Mouse (Mus musculus) forebrain, embryonic 15.5 days (tissue): Measurements from ENCODE around the gene Zfp317. TPM values are rescaled to one million over a fixed set of nuclear protein-coding genes. Genes with fewer than 3 reads are reported as not detected.
A peak's percentile ranks its signal among the peaks of the same experiment; 100 is the strongest.
"Not testable (repeated sequence)": the region's sequence is repeated elsewhere in the genome, so short reads cannot be mapped to it uniquely, and the experiment has no call there.

ENCODE experiments used
- ATAC-seq: fragments of 200-750 bp; cut with Nextera tagmentation; replicated peaks from 2 replicates; pipeline ENCODE4 v1.8.0; 2017; ENCODE audit warnings: mild to moderate bottlenecking, moderate TSS enrichment, moderate library complexity
- H3K27ac ChIP-seq: fragments of 300-500 bp; sonication (generic); replicated peaks from 2 replicates; pipeline ENCODE4 v1.5.1; 2015; ENCODE audit warnings: mild to moderate bottlenecking, inconsistent platforms
- H3K27me3 ChIP-seq: fragments of 300-500 bp; sonication (generic); 2 replicates; pipeline ENCODE4 v1.6.1; 2015; ENCODE audit warnings: inconsistent platforms
- H3K36me3 ChIP-seq: fragments of 300-500 bp; sonication (generic); 2 replicates; pipeline ENCODE4 v1.6.1; 2015; ENCODE audit warnings: mild to moderate bottlenecking, inconsistent platforms
- H3K4me1 ChIP-seq: fragments of 300-500 bp; sonication (generic); 2 replicates; pipeline ENCODE4 v1.6.1; 2015; ENCODE audit warnings: inconsistent platforms
- H3K4me2 ChIP-seq: fragments of 300-500 bp; sonication (generic); replicated peaks from 2 replicates; pipeline ENCODE4 v1.6.1; 2015; ENCODE audit warnings: mild to moderate bottlenecking, inconsistent platforms
- H3K4me3 ChIP-seq: fragments of 300-500 bp; sonication (generic); 2 replicates; pipeline ENCODE4 v1.5.1; 2015; ENCODE audit warnings: mild to moderate bottlenecking, inconsistent platforms
- H3K9ac ChIP-seq: fragments of 300-500 bp; sonication (generic); replicated peaks from 2 replicates; pipeline ENCODE4 v1.6.1; 2015; ENCODE audit warnings: mild to moderate bottlenecking, inconsistent platforms
- H3K9me3 ChIP-seq: fragments of 300-500 bp; sonication (generic); 2 replicates; pipeline ENCODE4 v1.6.1; 2016; ENCODE audit warnings: inconsistent platforms
- WGBS: fragments of 180-500 bp; shearing (Covaris S2); methylation state at CpG from one replicate; pipeline ENCODE4 v1.1.7; 2015; ENCODE audit warnings: mixed read lengths; 5-methylcytosine and 5-hydroxymethylcytosine counted together
- polyA plus RNA-seq: library from polyadenylated mRNA; unstranded; fragments of >200 nt; fragmentation: Nextera tagmentation; extraction: Ambion mirVana; gene quantifications from 2 replicates; pipeline ENCODE4 v1.2.1, GENCODE M21; 2015

Gene Zfp317
- 46.7 and 49.8 TPM in 2 replicates for polyA plus RNA-seq

DNA sequence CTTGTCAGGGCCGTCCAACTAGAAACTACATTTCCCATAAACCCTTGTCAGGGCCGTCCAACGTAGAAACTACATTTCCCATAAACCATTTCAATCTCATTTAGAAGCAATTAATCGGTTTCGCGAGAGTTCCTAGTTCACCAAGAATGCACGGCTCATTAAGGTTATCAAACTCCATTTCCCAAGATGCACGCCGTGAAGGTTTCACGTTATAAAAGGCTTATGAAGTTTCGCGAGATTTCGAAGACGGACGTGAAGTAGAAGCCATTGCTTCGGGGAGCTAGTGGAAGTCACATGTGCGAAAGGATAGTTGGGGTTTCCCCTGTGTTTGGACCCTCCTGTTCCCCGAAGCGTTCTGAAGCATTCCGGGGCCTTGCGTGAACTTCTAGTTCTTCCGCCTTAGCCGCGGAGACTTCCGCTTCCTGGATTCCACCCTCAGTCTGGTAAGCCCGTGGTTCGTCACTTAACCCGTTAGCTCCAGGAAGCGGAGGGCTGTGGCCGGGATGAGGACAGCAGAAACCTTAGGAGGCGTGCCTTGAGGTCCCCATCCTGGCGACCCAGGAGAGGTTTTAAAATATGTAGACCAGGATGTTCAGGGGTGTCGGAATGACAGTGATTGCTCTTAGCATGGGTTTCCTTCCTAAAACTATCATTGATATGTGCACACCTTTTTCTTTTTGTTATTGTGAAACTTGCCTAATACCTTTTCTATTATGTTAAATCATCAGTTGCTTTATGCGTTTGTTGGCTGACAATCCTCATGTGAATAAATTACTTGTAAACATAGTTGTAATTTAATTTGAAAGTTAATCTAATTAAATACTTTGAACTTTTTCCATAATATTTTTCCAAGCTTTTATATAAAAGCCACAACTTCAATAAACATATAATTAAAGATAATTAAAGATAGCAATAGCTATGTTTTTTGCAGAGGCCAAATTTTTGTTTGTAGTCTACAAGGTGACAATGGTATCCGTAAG lies at the start of gene Zfp317:
Gene Zfp317, plus strand, starts transcription at position 260 of the 980 bp plus-strand sequence.
- peak; percentile 98 for ATAC-seq
- Histone ChIP-seq H3K36me3 (peaks cover 7% of the 10 kb centered on the region; the same call in 1 of the 2 replicates), H3K27me3 (no peaks in the 10 kb centered on the region), H3K4me3 (peak within 1 kb of the TSS; percentile 70), H3K9ac (peak within 1 kb of the TSS; percentile 63), H3K9me3 (no peaks in the 10 kb centered on the region), H3K4me1 (no peaks in the 10 kb centered on the region), H3K4me2 (peak within 1 kb of the TSS; percentile 44), H3K27ac (peak within 1 kb of the TSS; percentile 89)
- WGBS: 2% methylated on average over 35 of the region's 35 CpGs

DNA sequence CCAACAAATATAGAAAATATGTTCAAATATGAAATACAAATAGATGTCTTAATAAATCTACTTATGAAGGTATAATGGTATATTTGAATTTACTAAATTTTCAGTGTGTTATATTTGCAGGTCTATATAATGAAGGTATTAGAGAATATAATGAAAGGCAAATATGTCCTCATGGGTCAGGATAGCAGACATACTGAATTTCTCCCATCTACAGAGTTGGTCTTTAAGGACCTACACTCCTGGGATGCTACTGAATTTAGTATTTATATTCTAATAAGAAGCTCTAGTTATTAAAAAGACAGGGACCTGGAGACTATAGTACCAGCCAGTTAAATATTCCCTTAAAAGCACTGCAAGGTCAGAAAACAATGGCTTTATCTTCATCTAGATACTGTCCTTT lies 39.6 kb upstream of the Zfp317 start, which contains the start of gene Olfr855:
Gene Olfr855, plus strand, starts transcription at position 301 of the 400 bp plus-strand sequence.
- Histone ChIP-seq H3K4me2 (no peak within 1 kb of the TSS), H3K4me3 (no peak within 1 kb of the TSS), H3K4me1 (no peaks in the 10 kb centered on the region), H3K27ac (no peak within 1 kb of the TSS), H3K36me3 (no peaks in the 10 kb centered on the region), H3K27me3 (no peaks in the 10 kb centered on the region), H3K9me3 (no peaks in the 10 kb centered on the region), H3K9ac (no peak within 1 kb of the TSS)
- no peak for ATAC-seq

DNA sequence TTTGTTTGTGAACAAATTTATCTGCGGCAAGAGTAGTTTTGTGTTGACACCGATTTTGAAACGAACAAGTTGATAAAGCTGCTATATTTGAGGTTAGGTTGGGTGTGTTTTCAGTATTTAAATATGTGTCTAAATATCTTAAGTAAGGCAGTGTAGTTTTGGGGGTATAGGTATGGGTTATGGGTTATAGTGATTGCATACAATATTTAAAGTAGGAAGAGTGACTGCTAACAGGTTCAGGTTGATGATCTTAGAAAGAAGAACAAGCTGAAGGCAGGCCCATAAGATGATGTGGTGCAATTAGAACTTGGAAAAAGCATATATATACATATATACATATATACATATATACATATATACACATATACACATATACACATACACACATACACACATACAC lies 605 bp upstream of the Zfp317 start:
- ATAC-seq: peak; percentile 20; the same call in 1 of the 2 replicates
- WGBS: 99% methylated on average over 3 of the region's 3 CpGs
- no peak overlapping the region for H3K4me2 ChIP-seq

DNA sequence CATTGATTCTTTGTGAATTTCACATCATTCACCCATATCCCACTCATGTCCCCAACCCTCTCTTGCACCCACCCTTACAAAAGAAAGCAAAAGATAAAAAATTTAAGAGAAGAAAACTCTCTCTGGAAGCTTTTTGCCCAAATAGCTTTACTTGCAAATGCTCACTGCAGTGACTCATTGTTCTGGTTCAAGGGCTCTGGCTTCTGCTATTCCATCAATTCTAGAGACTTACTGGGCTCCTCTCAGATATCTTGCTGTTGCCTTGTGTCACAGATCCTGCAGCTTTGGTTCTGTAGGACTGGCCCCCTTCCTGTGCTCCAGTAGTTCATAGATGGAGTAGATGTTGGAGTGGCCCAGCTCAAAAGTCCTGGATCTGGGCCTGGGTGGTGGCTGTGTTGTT lies 7.7 kb downstream of the Zfp317 start:
- Histone ChIP-seq H3K27me3 (no peaks in the 10 kb centered on the region), H3K4me2 (no peak overlapping the region), H3K4me1 (no peaks in the 10 kb centered on the region), H3K36me3 (peaks cover 21% of the 10 kb centered on the region), H3K9me3 (no peaks in the 10 kb centered on the region), H3K4me3 (no peak overlapping the region), H3K27ac (no peak overlapping the region), H3K9ac (no peak overlapping the region)
- no peak for ATAC-seq

More for the DNA sequence above, 605 bp upstream of the Zfp317 start:
- H3K36me3 ChIP-seq: peaks cover 4% of the 10 kb centered on the region; the same call in 1 of the 2 replicates
- no peaks in the 10 kb centered on the region for H3K4me1 ChIP-seq
- no peak overlapping the region for H3K27ac ChIP-seq
- peak overlapping the region; percentile 70; the same call in 1 of the 2 replicates for H3K4me3 ChIP-seq
- H3K9ac ChIP-seq: no peak overlapping the region
- no peaks in the 10 kb centered on the region for H3K9me3 ChIP-seq
- no peaks in the 10 kb centered on the region for H3K27me3 ChIP-seq

DNA sequence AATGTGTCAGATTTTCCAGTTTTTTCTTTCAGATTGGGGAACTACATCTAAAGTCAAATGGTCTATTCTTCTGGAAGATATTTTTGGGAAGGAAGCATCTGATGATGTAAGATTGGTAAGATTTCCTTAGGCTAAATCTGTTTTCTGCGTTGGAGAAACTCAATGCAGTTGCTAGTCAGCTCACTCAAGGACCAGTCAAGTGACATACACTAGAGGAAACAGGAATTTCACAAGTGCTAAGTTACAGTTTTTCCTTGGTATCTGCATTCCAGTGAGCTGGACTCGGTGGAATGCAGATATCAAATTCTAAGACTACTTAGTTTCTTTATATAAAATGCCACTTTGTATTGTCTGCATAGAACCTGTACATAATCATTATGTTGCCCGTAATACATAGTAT lies 23.3 kb downstream of the Zfp317 start:
- no peak overlapping the region for H3K9ac ChIP-seq
- no peak overlapping the region for H3K4me3 ChIP-seq
- WGBS: 97% methylated on average over 3 of the region's 3 CpGs
- no peak overlapping the region for H3K4me2 ChIP-seq
- H3K27ac ChIP-seq: no peak overlapping the region
- H3K9me3 ChIP-seq: no peaks in the 10 kb centered on the region
- no peak for ATAC-seq
- H3K36me3 ChIP-seq: peaks cover 82% of the 10 kb centered on the region
- no peaks in the 10 kb centered on the region for H3K27me3 ChIP-seq
- no peaks in the 10 kb centered on the region for H3K4me1 ChIP-seq

DNA sequence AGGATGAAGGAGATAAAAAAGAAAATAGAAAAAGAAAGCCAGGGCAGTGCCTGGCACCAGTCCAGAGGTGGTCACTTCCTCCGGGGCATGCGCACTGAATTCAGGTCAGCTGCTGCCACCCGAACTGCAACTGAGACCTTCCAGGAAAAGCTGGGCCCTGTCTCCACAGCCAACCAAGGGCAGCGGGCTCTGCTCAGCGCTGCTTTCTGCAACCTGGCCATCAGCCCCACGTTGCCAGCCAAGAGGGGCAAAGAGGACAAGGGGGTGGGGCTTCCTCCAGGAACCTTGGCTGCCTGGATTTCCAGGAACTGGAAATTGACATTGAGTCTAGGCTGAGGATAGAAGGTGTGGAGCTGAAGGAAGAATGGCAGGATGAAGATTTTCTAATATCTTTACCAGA lies 68.4 kb downstream of the Zfp317 start:
- 92% methylated on average over 6 of the region's 6 CpGs for WGBS
- H3K27ac ChIP-seq: no peak overlapping the region
- H3K4me1 ChIP-seq: no peaks in the 10 kb centered on the region

DNA sequence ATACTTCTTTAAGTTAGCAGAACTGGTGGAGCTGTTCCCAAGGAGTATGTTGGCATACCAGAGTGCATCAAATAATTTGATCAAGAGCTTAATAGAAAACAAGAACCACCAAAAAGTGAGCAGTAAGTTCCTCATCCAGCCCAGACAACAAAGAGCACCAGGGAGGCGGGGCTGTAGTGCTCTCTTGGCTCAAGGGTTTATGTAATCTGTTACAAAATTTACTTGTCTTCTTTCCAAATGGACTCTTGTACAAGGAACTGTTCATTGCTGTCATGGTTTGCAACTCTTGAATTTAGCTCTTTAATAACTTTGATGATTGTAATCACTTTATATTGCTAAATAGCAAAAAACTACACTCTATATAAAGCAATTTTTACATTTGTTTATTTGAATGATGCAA lies 69.5 kb downstream of the Zfp317 start:
- no peak overlapping the region for H3K27ac ChIP-seq
- H3K4me1 ChIP-seq: no peaks in the 10 kb centered on the region
- 87% methylated on average over 1 of the region's 1 CpGs for WGBS
- no peaks in the 10 kb centered on the region for H3K36me3 ChIP-seq
- H3K9me3 ChIP-seq: no peaks in the 10 kb centered on the region
- H3K27me3 ChIP-seq: no peaks in the 10 kb centered on the region
- no peak for ATAC-seq
- H3K9ac ChIP-seq: no peak overlapping the region
- no peak overlapping the region for H3K4me2 ChIP-seq
- H3K4me3 ChIP-seq: no peak overlapping the region

More for the DNA sequence above, 68.4 kb downstream of the Zfp317 start:
- Histone ChIP-seq H3K9me3 (no peaks in the 10 kb centered on the region), H3K27me3 (no peaks in the 10 kb centered on the region), H3K4me2 (no peak overlapping the region), H3K9ac (no peak overlapping the region), H3K4me3 (no peak overlapping the region), H3K36me3 (no peaks in the 10 kb centered on the region)
- no peak for ATAC-seq

DNA sequence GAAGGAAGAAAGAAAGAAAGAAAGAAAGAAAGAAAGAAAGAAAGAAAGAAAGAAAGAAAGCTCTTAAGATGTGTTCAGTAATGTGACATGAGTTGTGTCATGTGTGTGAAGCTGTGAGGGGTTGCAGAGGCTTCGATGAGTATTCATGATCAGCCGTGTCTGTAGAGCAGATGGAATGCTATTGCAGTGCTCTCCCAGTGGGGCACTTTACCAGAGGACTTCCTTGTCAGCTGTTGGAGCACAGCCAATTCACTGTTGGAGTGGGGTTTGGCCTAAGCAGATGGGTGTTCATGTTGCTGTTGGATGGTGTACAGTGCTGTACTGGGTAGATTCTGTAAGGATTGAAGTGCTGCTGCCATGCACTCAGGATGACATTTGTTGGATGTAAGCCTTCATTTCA lies 70.5 kb downstream of the Zfp317 start:
- Histone ChIP-seq H3K27me3 (no peaks in the 10 kb centered on the region), H3K4me1 (no peaks in the 10 kb centered on the region), H3K9ac (no peak overlapping the region), H3K27ac (no peak overlapping the region), H3K4me3 (no peak overlapping the region), H3K9me3 (no peaks in the 10 kb centered on the region), H3K36me3 (no peaks in the 10 kb centered on the region), H3K4me2 (no peak overlapping the region)
- no peak for ATAC-seq
- WGBS: 74% methylated on average over 2 of the region's 2 CpGs

DNA sequence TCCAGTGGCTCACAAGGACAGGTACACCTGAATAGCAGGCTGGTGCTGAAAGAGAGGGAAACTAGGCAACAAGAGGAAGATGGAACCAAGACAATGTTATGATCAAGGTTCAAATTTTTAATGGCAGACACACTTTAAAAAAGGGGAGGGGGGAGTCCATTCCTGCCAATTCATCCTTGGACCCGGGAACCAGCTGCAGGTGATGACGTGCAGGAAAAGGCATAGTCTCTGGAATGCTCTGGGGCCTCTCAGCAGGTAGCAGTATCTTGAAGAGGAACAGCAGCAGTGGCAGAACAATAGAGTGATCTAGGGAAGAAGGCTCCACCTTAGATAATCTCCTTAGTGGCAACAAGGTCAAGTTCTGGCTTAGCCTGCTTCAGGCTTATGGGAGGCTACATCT lies 72.4 kb downstream of the Zfp317 start:
- 37% methylated on average over 2 of the region's 2 CpGs for WGBS
- H3K4me2 ChIP-seq, H3K4me3 ChIP-seq, H3K36me3 ChIP-seq, H3K27me3 ChIP-seq, H3K9me3 ChIP-seq, H3K27ac ChIP-seq, H3K9ac ChIP-seq, ATAC-seq, H3K4me1 ChIP-seq: not testable (repeated sequence)

DNA sequence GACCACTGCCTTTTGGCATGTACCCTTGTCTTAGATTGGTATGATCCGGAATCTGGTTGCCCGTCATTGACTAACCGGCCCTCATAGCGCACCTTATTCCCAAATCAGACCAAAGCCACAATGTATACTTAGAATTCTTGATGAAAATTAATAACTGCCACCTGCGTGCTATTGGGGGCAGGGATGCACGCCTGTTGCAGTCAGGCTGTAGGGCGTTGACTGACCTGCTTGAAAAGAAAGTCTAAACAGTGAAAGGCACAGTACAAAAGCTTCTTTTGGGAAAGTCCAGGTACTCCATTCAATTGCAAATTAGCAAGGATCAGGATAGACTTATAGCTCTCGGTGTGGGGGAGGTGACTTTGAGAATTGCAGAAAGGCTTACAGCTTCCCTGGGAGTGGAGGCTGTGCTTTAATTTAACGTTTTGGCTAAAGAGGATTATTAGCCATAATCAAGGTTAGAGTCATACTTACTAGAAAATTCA lies 73.0 kb downstream of the Zfp317 start:
- not testable (repeated sequence) for ATAC-seq, H3K9ac ChIP-seq, H3K27ac ChIP-seq, H3K27me3 ChIP-seq, H3K4me2 ChIP-seq, H3K36me3 ChIP-seq, H3K9me3 ChIP-seq, H3K4me1 ChIP-seq, H3K4me3 ChIP-seq
- WGBS: 57% methylated on average over 9 of the region's 9 CpGs
